Mouse (Mus musculus): ENCODE measurements around the gene Apol11b. TPM values are rescaled to one million over a fixed set of nuclear protein-coding genes. Genes with fewer than 3 reads are reported as not detected.
A peak's percentile ranks its signal among the peaks of the same experiment; 100 is the strongest.
"Not testable (repeated sequence)": the region's sequence is repeated elsewhere in the genome, so short reads cannot be mapped to it uniquely, and the experiment has no call there.

Gene Apol11b
- polyA plus RNA-seq (2015; fragmentation: Nextera tagmentation; extraction: Ambion mirVana), result 0.13 TPM in 1 of 2 replicates, not detected in the other

- H3K27me3 ChIP-seq; H3K9ac ChIP-seq; H3K27ac ChIP-seq (replicated peaks); H3K9me3 ChIP-seq (replicated peaks); H3K4me3 ChIP-seq (replicated peaks); H3K4me1 ChIP-seq; ATAC-seq (ENCODE audit: insufficient number of reproducible peaks, low FRiP score, low TSS enrichment, low read depth); H3K4me2 ChIP-seq (replicated peaks); H3K36me3 ChIP-seq: not testable (repeated sequence)
- 72% methylated on average over 2 of the region's 2 CpGs for WGBS
Observed at GRCm38 (mm10) chr15:77643176-77643575, at the start of gene Apol11b. TSS of gene Apol11b (minus strand) at chr15:77643286.

DNA sequence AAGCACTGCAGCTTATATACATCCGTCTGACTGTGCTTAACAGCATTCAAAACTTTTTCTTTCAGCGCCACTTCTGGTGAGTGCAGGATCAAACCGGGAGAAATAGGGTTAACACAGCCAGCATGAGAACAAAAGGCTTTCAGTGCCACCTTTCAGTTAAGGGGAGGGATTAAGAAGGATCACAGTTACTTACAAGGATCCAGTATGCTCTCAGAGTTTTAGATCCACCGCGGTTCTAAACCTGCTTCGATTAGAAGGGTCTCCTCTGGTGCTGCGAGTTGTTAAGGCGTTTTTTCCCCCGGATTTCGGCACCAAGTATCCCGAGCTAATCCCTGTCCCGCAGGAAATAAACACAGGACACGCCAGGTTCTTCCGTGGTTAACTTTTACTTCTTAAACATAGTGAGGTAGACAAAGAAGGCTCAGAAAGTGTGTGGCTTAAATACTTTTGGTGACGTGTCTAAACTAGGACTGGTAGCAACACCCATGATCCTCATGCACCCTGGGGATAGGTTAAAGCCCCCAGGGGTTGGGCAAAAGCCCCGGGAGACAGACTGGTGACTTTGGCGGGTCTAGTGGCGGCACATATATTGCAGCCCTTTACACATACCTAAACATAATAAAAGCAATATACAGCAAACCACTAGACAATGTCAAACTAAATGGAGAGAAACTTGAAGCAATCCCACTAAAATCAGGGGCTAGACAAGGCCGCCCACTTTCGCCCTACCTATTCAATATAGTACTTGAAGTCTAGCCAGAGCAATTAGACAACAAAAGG is 48.6 kb upstream of the Apol11b start:
- not testable (repeated sequence) for H3K9ac ChIP-seq; H3K36me3 ChIP-seq; H3K9me3 ChIP-seq (replicated peaks); H3K27ac ChIP-seq (replicated peaks); H3K4me1 ChIP-seq; ATAC-seq (ENCODE audit: insufficient number of reproducible peaks, low FRiP score, low TSS enrichment, low read depth); H3K27me3 ChIP-seq
- 7% methylated on average over 19 of the region's 20 CpGs for WGBS
- Histone ChIP-seq H3K4me2 (replicated peaks) (peak overlapping the region; percentile 50), H3K4me3 (replicated peaks) (peak overlapping the region; percentile 23)

- not testable (repeated sequence) for H3K4me2 ChIP-seq (replicated peaks); H3K27me3 ChIP-seq; ATAC-seq (ENCODE audit: insufficient number of reproducible peaks, low FRiP score, low TSS enrichment, low read depth); H3K9me3 ChIP-seq (replicated peaks); H3K4me1 ChIP-seq; H3K9ac ChIP-seq; H3K27ac ChIP-seq (replicated peaks); H3K36me3 ChIP-seq; H3K4me3 ChIP-seq (replicated peaks)
- 15% methylated on average over 11 of the region's 11 CpGs for WGBS
Observed at GRCm38 (mm10) chr15:77683944-77684343, 40.9 kb upstream of the Apol11b start.

DNA sequence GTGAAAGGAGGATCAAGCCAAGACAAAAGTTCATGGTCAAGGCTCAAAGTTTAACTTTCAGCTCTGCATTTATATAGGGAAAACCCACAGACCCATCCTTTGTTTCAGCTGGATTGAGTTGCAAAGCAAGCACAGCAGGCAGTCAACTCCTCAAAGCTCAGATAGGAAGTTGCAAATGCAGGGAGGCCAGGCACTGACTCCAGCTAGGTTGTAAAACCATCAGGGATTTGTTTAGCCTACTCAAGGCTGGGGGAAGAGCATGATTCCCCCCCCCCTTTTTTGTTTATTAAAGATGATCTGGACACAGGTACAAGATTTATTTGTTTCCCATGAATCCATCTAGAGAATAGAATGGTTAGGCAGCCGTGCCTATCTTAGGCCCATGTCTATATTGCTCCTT is 31.0 kb upstream of the Apol11b start:
- H3K27me3 ChIP-seq; H3K9me3 ChIP-seq (replicated peaks); H3K4me1 ChIP-seq; ATAC-seq (ENCODE audit: insufficient number of reproducible peaks, low FRiP score, low TSS enrichment, low read depth); H3K4me3 ChIP-seq (replicated peaks); H3K27ac ChIP-seq (replicated peaks); H3K9ac ChIP-seq; H3K4me2 ChIP-seq (replicated peaks); H3K36me3 ChIP-seq: not testable (repeated sequence)
- WGBS, result 68% methylated on average over 1 of the region's 1 CpGs

DNA sequence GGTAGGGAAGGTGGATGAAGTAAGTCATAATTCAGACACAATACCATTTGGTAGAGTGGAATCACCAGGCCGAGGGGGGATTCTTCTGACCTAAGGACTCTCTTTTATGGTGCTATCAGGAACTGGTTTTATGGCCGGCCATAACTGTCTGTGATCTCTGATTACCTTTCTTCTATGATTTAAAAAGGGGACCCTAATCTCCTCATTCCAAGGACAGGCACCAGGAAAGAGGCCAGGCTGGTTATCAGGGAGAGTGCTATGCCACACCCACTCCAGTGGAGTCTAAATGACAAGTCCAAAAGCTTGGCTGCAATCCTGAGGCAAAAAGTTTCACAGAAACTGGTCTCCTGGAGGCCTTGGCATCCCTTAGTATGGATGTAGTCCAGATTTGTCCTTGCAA is 18.8 kb upstream of the Apol11b start:
- H3K4me1 ChIP-seq; ATAC-seq (ENCODE audit: insufficient number of reproducible peaks, low FRiP score, low TSS enrichment, low read depth); H3K9me3 ChIP-seq (replicated peaks); H3K27me3 ChIP-seq; H3K36me3 ChIP-seq; H3K27ac ChIP-seq (replicated peaks); H3K9ac ChIP-seq; H3K4me2 ChIP-seq (replicated peaks); H3K4me3 ChIP-seq (replicated peaks): not testable (repeated sequence)
- WGBS, result 80% methylated on average over 2 of the region's 2 CpGs

DNA sequence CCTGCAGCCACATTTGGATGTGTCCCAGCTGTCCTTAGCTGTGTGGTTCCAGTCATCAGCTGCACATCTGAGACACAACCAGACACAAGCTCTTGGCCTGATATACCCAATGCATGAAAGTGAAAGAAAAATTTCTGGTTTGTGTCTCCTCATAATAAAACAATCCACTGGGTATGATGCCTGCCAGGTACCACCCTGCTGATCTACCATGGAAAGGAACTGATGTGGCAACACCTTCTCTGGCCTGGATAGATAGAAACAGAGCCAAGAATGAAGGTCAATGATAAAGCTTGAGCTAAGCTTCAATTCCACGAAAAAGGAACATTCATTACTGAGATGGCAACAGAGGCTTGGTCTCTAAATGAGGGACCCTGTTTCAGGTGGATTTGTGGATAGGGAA is 16.7 kb upstream of the Apol11b start:
- not testable (repeated sequence) for H3K4me1 ChIP-seq; H3K9ac ChIP-seq; H3K27me3 ChIP-seq; H3K4me3 ChIP-seq (replicated peaks); H3K9me3 ChIP-seq (replicated peaks); H3K4me2 ChIP-seq (replicated peaks); ATAC-seq (ENCODE audit: insufficient number of reproducible peaks, low FRiP score, low TSS enrichment, low read depth); H3K27ac ChIP-seq (replicated peaks); H3K36me3 ChIP-seq
- 79% methylated on average over 1 of the region's 1 CpGs for WGBS

DNA sequence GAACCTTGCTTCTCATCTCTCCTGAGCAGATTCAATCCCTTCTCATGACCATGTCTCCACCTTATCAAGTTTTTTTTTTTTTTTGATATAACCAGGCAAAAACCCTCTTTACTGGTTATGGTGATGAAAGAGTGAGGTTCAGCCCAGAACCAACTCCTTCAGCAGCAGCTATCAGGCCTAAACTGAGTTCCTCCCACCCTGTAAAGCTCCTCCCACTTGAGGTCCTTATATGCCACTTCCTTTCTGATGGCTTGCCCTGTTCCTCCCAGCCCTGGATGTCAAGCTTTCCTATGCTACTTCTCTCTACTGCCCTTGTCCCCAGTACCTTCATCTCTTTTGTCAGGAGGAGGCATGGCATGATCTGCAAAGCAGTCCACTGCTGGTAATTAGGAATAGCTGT is 8.1 kb upstream of the Apol11b start:
- not testable (repeated sequence) for H3K9me3 ChIP-seq (replicated peaks); H3K4me3 ChIP-seq (replicated peaks); H3K4me2 ChIP-seq (replicated peaks); H3K36me3 ChIP-seq; H3K27me3 ChIP-seq; H3K4me1 ChIP-seq; ATAC-seq (ENCODE audit: insufficient number of reproducible peaks, low FRiP score, low TSS enrichment, low read depth); H3K27ac ChIP-seq (replicated peaks); H3K9ac ChIP-seq

DNA sequence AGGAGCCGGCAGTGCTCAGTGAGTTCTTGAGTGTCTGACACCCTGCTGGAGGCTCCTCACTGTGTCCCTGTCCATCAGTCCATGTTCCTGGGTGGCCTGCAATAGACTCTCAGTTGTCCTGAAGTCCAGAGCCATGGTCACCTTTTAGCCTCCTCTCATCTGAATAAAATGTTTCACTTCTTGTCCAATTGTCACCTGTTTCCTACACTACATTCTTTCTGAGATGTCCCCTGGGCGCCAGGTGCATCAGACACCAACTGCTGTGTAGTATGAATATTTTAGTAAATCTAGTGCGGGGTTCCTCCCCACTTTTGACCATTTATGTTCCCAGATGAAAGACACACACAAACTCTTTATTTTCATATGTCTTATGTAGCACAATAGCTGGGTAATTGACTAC is 13.3 kb downstream of the Apol11b start:
- ATAC-seq (ENCODE audit: insufficient number of reproducible peaks, low FRiP score, low TSS enrichment, low read depth); H3K9ac ChIP-seq; H3K4me3 ChIP-seq (replicated peaks); H3K9me3 ChIP-seq (replicated peaks); H3K27ac ChIP-seq (replicated peaks); H3K4me2 ChIP-seq (replicated peaks); H3K27me3 ChIP-seq; H3K36me3 ChIP-seq; H3K4me1 ChIP-seq: not testable (repeated sequence)
- WGBS, result 63% methylated on average over 3 of the region's 3 CpGs

DNA sequence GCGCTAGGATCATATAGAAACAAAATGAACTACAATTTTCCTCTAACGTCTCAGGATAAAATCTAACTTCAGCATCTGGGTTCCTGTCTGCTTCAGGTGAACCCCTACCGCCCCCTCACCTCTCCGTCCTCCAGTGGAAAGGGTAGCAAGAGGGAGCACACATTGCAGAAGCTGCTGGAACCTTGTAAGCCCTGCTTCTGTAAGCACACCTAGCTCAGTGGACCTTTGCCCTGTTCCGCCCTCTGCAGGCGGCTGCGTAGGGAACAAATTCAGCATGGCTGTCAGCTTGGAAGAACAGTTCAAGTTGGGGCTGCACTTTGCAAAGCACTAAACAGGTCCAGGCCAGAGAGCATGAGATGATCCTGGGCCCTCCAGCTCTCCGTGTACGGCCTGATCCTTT is 14.4 kb downstream of the Apol11b start:
- not testable (repeated sequence) for H3K9ac ChIP-seq; H3K9me3 ChIP-seq (replicated peaks); H3K27ac ChIP-seq (replicated peaks); H3K4me3 ChIP-seq (replicated peaks); ATAC-seq (ENCODE audit: insufficient number of reproducible peaks, low FRiP score, low TSS enrichment, low read depth); H3K36me3 ChIP-seq; H3K4me1 ChIP-seq; H3K4me2 ChIP-seq (replicated peaks); H3K27me3 ChIP-seq
- WGBS, result 46% methylated on average over 9 of the region's 9 CpGs

GRCm38 (mm10) chr15:77626471-77626870 is 16.6 kb downstream of the Apol11b start:
- 75% methylated on average over 4 of the region's 4 CpGs for WGBS
- H3K27ac ChIP-seq (replicated peaks); H3K4me2 ChIP-seq (replicated peaks); H3K36me3 ChIP-seq; H3K9ac ChIP-seq; H3K4me1 ChIP-seq; H3K4me3 ChIP-seq (replicated peaks); H3K27me3 ChIP-seq; ATAC-seq (ENCODE audit: insufficient number of reproducible peaks, low FRiP score, low TSS enrichment, low read depth); H3K9me3 ChIP-seq (replicated peaks): not testable (repeated sequence)

DNA sequence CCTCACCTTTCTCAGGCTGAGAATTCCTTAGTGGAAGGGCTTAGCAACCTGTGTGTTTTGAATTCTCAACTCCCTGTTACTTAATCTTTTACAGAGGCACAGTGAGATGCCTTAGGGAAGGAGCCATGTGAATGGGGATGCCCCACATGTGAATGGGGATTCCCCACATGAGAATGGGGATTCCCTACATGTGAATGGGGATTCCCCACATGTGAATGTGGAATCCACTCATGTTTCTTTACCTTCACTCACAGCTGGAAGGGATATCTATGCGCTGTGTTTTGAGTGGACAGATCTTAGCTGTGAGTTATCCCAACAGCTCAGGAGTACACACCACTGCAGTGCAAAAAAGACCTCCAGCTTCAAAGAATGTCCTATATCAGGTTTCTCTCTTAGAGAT is 18.4 kb downstream of the Apol11b start:
- Histone ChIP-seq H3K27ac (replicated peaks) (no peak overlapping the region), H3K36me3 (no peaks in the 10 kb centered on the region), H3K27me3 (no peaks in the 10 kb centered on the region), H3K9me3 (replicated peaks) (no peaks in the 10 kb centered on the region), H3K4me2 (replicated peaks) (no peak overlapping the region), H3K4me3 (replicated peaks) (no peak overlapping the region), H3K9ac (no peak overlapping the region), H3K4me1 (no peaks in the 10 kb centered on the region)
- ATAC-seq (ENCODE audit: insufficient number of reproducible peaks, low FRiP score, low TSS enrichment, low read depth), result no peak
- 82% methylated on average over 1 of the region's 1 CpGs for WGBS

- no peak for ATAC-seq (ENCODE audit: insufficient number of reproducible peaks, low FRiP score, low TSS enrichment, low read depth)
- no peaks in the 10 kb centered on the region for H3K36me3 ChIP-seq
- WGBS, result 94% methylated on average over 3 of the region's 3 CpGs
- H3K9ac ChIP-seq, result no peak overlapping the region
- no peak overlapping the region for H3K27ac ChIP-seq (replicated peaks)
- no peaks in the 10 kb centered on the region for H3K9me3 ChIP-seq (replicated peaks)
- H3K27me3 ChIP-seq, result no peaks in the 10 kb centered on the region
- no peaks in the 10 kb centered on the region for H3K4me1 ChIP-seq
- no peak overlapping the region for H3K4me2 ChIP-seq (replicated peaks)
- no peak overlapping the region for H3K4me3 ChIP-seq (replicated peaks)
Observed at GRCm38 (mm10) chr15:77606069-77606468, 37.0 kb downstream of the Apol11b start.
